Mouse (Mus musculus) monocyte, adult 5-6 weeks (primary cell): ENCODE measurements around the gene Col8a1. TPM values are rescaled to one million over a fixed set of nuclear protein-coding genes. Genes with fewer than 3 reads are reported as not detected.

Experiments used
- ATAC-seq: fragments of 153-309, 156-312 bp; replicated peaks from 2 replicates; pipeline ENCODE4 v1.8.0; 2017; ENCODE audit warnings: mild to moderate bottlenecking; ENCODE audit not compliant: low TSS enrichment, insufficient number of reproducible peaks, severe bottlenecking, poor library complexity, low FRiP score
- total RNA-seq: library from RNA; stranded (forward); fragments of 200-1000, 200-491, 200-594 nt; gene quantifications from 3 replicates; pipeline ENCODE4 v1.2.3, GENCODE M21; 2017

The Col8a1 gene
- total RNA-seq, 1 experiment from 2014 or later: not detected

GRCm38 (mm10) chr16:57575764-57576388 is 178.7 kb downstream of the Col8a1 start:
- ATAC-seq: no peak

Other genes starting within 250 kb of the Col8a1 start
- 3.9 to 11.3 TPM (median 9.0 TPM) in 3 replicates for gene Cmss1, start 147.9 kb downstream of the Col8a1 start, total RNA-seq